Mouse (Mus musculus): ENCODE measurements around the gene Phf2. TPM values are rescaled to one million over a fixed set of nuclear protein-coding genes. Genes with fewer than 3 reads are reported as not detected.

Gene Phf2
- polyA plus RNA-seq, 1 experiment from 2014 or later: 10.7 TPM

DNA sequence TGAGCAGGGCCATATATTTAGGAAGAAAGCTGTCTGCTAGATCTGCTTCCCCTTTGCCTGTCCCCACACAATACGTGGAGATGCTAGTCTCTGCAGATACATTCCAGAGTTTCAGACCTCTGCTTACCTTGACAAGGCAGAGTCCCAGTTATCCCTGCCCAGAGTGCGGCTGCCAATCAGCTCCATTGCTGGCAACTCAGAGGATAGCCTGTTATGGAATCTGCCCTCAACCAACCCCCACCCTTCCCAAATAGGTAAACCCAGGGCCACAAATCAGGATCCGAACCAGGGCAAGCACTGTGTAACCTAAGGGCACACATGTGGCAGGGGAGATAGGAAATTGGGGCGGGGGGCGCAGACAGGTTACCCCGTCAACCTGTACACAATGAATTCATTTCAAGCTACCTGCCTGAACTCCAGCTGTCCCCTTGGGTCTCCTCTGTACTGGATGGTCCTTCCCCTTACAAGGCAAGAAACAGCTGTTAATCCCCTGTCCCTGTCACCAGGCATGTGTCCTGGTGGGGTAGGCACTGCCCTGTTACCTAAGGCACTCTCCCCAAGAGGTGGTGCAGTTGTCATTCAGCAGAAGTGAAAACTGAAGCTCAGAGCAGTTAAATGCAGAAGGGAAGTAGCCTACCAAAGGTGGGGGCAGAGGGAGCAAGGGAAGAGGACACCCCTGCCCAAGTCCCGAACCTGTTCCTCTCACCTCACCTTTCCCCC, 1.1 kb upstream of the Phf2 start:
- Histone ChIP-seq H3K4me2 (replicated peaks) (peak overlapping the region; percentile 86), H3K27ac (peak overlapping the region; percentile 88), H3K9me3 (no peaks in the 10 kb centered on the region), H3K4me1 (peaks cover 42% of the 10 kb centered on the region), H3K36me3 (peaks cover 12% of the 10 kb centered on the region), H3K9ac (peak overlapping the region; percentile 99), H3K4me3 (peak overlapping the region; percentile 95), H3K27me3 (no peaks in the 10 kb centered on the region)
- 59% methylated on average over 7 of the region's 7 CpGs for WGBS
- ATAC-seq (ENCODE audit: low FRiP score, low read depth): no peak

- Histone ChIP-seq H3K36me3 (peaks cover 3% of the 10 kb centered on the region; the same call in 1 of the 2 replicates), H3K27ac (peak overlapping the region; percentile 91), H3K4me3 (peak overlapping the region; percentile 95), H3K9ac (peak overlapping the region; percentile 99), H3K4me2 (replicated peaks) (peak overlapping the region; percentile 91), H3K9me3 (no peaks in the 10 kb centered on the region), H3K4me1 (peaks cover 56% of the 10 kb centered on the region), H3K27me3 (no peaks in the 10 kb centered on the region)
- peak; percentile 38 for ATAC-seq (ENCODE audit: low FRiP score, low read depth)
- under 1% methylated on average over 64 of the region's 102 CpGs for WGBS
These were observed 759 bp downstream of the Phf2 start for GRCm38 (mm10) chr13:48869950-48870770.

DNA sequence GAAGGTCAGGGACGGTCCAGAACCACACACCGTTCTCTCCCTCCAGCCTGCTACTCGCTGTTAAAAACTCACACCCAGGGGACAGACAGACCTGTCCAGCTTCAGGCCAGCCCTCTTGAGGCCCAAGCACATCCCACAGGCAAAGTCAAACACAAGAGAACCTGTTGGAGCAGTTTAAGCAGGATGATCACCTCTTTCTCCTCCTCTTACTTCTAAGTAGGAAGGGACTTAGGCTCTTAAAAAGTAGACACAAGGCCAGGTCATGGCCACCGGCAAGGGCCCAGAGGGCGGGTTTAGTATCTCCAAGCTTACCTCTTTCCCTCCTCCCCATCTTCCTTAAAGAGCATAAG, 1.3 kb downstream of the Phf2 start:
- Histone ChIP-seq H3K27me3 (no peaks in the 10 kb centered on the region), H3K9me3 (no peaks in the 10 kb centered on the region), H3K4me2 (replicated peaks) (peak overlapping the region; percentile 91), H3K4me1 (peaks cover 61% of the 10 kb centered on the region), H3K36me3 (no peaks in the 10 kb centered on the region; the same call in 1 of the 2 replicates), H3K27ac (peak overlapping the region; percentile 91), H3K4me3 (peak overlapping the region; percentile 95), H3K9ac (peak overlapping the region; percentile 99)
- ATAC-seq (ENCODE audit: low FRiP score, low read depth): no peak
- WGBS: 12% methylated on average over 5 of the region's 5 CpGs

DNA sequence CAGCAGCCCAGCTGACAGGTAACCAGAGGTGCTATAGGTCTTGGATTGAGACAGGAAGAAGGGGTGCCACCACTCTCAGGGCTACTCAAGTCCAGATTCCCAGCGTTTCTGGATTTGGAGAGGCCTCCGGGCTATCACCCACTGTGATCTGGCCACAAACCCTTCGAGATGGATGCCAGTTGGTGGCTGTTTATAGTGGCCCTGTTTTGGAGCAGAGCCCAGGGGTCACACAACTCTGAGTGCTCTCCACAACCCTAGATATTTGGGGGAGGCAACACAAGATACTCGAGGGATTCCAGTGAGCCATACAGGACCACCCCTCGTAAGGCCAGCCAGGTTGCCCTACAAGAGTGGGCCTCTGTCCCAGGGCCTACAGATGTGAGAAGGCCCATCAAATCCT, 1.8 kb downstream of the Phf2 start:
- peak overlapping the region; percentile 91; the same call in 1 of the 2 replicates for H3K27ac ChIP-seq
- H3K36me3 ChIP-seq: no peaks in the 10 kb centered on the region; the same call in 1 of the 2 replicates
- peak overlapping the region; percentile 99 for H3K9ac ChIP-seq
- H3K4me3 ChIP-seq: peak overlapping the region; percentile 95
- H3K4me1 ChIP-seq: peaks cover 66% of the 10 kb centered on the region
- no peaks in the 10 kb centered on the region for H3K27me3 ChIP-seq
- H3K4me2 ChIP-seq (replicated peaks): peak overlapping the region; percentile 91
- ATAC-seq (ENCODE audit: low FRiP score, low read depth): no peak
- WGBS: 17% methylated on average over 5 of the region's 5 CpGs
- no peaks in the 10 kb centered on the region for H3K9me3 ChIP-seq

DNA sequence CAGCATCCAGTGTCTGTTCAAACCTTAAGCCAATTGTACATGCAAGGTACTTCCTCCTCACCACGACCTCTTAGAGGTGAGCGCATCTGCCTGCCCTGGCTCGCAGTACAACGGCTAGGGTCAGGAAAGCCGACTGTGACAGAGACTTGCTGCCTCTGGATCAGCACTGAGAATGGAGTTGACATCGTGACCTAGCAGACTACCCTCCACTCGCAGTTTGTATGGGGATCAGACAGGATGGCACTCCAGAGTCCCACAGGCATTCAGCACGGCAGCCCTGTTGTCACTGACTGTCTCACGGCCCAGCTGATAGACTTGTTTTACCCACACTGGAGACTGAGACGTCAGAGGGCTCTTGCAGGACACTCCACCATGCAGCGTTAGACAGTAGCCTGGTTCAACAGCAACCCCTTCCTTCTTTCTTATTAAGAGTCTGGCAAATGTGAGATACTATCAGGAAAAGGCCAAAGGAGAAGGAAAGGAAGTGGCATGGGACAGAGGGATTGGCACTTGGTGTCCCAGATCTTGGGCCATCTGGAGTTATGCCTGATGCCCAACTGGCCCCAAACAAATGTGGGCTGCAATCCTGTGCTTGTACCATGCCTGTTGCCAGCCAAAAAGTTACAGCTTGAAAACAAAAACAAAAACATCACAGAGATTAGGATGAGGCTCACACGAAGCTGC, 6.1 kb downstream of the Phf2 start:
- H3K36me3 ChIP-seq: peaks cover 4% of the 10 kb centered on the region; the same call in 1 of the 2 replicates
- WGBS: 75% methylated on average over 12 of the region's 12 CpGs

DNA sequence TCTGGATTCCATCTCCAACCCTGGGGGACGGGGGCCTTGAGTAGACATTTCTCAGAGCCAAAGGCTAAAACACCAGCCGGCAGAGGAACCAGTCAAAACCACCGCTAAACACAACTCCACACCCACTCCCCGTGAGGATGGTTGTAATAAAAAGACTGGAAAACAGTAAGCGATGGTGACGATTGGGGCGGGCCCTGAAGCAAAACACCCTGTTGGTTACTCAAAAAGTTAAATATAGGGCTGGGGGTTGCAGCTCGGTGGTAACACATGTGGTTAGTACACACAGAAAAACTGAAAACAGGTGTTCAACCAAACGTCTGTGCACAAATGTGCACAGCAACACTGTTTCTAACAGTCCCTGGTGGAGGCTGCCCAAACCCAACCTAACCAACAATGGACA, 7.4 kb downstream of the Phf2 start:
- ATAC-seq (ENCODE audit: low FRiP score, low read depth): peak; percentile 58; the same call in 1 of the 2 replicates
- Histone ChIP-seq H3K4me3 (no peak overlapping the region), H3K36me3 (peaks cover 4% of the 10 kb centered on the region; the same call in 1 of the 2 replicates), H3K9me3 (no peaks in the 10 kb centered on the region), H3K4me2 (replicated peaks) (peak overlapping the region; percentile 35), H3K4me1 (peaks cover 67% of the 10 kb centered on the region), H3K27ac (peak overlapping the region; percentile 52; the same call in 1 of the 2 replicates), H3K27me3 (no peaks in the 10 kb centered on the region), H3K9ac (no peak overlapping the region)
- WGBS: 20% methylated on average over 9 of the region's 9 CpGs

More for the DNA sequence above, 6.1 kb downstream of the Phf2 start:
- H3K27me3 ChIP-seq: no peaks in the 10 kb centered on the region
- peak overlapping the region; percentile 22; the same call in 1 of the 2 replicates for H3K27ac ChIP-seq
- H3K4me1 ChIP-seq: peaks cover 67% of the 10 kb centered on the region
- no peak for ATAC-seq (ENCODE audit: low FRiP score, low read depth)
- no peaks in the 10 kb centered on the region for H3K9me3 ChIP-seq
- no peak overlapping the region for H3K9ac ChIP-seq
- H3K4me3 ChIP-seq: no peak overlapping the region
- H3K4me2 ChIP-seq (replicated peaks): no peak overlapping the region

DNA sequence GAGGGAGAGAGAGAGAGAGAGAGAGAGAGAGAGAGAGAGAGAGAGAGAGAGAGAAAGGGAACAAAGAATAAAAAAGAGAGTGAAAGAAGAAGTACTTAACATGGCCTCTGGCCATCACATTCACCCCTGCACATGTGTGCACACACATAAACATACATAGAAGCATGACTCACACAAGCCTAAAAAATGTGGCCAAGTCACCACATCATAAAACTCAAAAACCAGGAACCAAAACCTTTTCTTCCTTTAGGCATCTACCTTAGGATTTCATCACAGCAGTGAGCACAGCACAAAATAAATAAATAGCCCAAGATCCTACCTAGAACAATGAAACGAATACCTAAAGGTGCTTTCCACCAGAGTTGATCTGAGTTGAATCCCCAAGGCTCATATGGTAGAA, 9.0 kb downstream of the Phf2 start:
- no peaks in the 10 kb centered on the region for H3K9me3 ChIP-seq
- H3K4me1 ChIP-seq: peaks cover 67% of the 10 kb centered on the region
- H3K36me3 ChIP-seq: peaks cover 4% of the 10 kb centered on the region; the same call in 1 of the 2 replicates
- H3K27me3 ChIP-seq: no peaks in the 10 kb centered on the region
- no peak overlapping the region for H3K9ac ChIP-seq
- no peak for ATAC-seq (ENCODE audit: low FRiP score, low read depth)
- no peak overlapping the region for H3K4me3 ChIP-seq
- 91% methylated on average over 1 of the region's 1 CpGs for WGBS
- no peak overlapping the region for H3K27ac ChIP-seq
- no peak overlapping the region for H3K4me2 ChIP-seq (replicated peaks)

GRCm38 (mm10) chr13:48858779-48859178, 12.1 kb downstream of the Phf2 start:
- WGBS: 72% methylated on average over 4 of the region's 4 CpGs
- Histone ChIP-seq H3K4me2 (replicated peaks) (no peak overlapping the region), H3K4me1 (peaks cover 62% of the 10 kb centered on the region)

GRCm38 (mm10) chr13:48858054-48858453, 12.9 kb downstream of the Phf2 start:
- H3K27ac ChIP-seq: peak overlapping the region; percentile 39; the same call in 1 of the 2 replicates
- H3K4me3 ChIP-seq: no peak overlapping the region
- no peaks in the 10 kb centered on the region for H3K27me3 ChIP-seq
- H3K9ac ChIP-seq: no peak overlapping the region
- peaks cover 4% of the 10 kb centered on the region; the same call in 1 of the 2 replicates for H3K36me3 ChIP-seq
- H3K4me1 ChIP-seq: peaks cover 61% of the 10 kb centered on the region
- no peak for ATAC-seq (ENCODE audit: low FRiP score, low read depth)
- no peak overlapping the region for H3K4me2 ChIP-seq (replicated peaks)
- no peaks in the 10 kb centered on the region for H3K9me3 ChIP-seq
- 62% methylated on average over 6 of the region's 6 CpGs for WGBS

More at GRCm38 (mm10) chr13:48858779-48859178, 12.1 kb downstream of the Phf2 start:
- no peaks in the 10 kb centered on the region for H3K9me3 ChIP-seq
- no peak for ATAC-seq (ENCODE audit: low FRiP score, low read depth)
- H3K4me3 ChIP-seq: no peak overlapping the region
- H3K9ac ChIP-seq: 0 out of 2 replicates have a peak overlapping the region, but pooled peaks have one; percentile 0
- no peaks in the 10 kb centered on the region for H3K27me3 ChIP-seq
- H3K27ac ChIP-seq: no peak overlapping the region
- H3K36me3 ChIP-seq: peaks cover 4% of the 10 kb centered on the region; the same call in 1 of the 2 replicates

DNA sequence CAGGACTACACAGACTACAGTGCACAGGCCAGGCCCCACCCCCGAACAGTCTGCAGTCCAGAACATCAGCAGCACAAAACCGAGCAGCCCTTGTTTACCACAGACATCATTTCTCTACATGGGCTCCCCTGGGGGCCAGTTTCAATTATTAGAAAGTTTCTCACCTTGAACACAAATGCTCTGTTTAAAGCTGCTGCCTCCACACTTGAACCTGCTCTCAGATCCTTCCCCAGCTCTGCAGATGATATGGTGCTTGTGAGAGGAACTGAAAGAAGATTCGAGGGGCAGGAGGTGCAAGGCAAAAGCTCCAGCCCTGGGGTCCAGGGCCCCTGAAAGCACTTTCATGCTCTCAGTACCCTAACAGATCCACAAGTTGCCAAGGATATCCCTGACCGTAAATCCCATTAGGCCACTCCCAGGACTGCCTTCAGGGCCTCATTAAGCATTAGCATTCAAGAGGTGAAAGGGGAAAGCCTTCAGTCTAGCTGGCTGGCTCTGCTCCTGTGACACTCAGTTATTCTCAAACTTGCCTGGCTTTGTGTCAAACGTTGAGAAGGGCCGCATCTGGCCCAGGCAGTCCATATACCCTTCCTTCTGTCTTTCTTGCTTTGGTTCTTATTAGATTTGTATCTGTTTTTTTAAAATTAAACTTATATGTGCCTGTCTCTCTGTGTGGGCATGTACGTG, 13.5 kb downstream of the Phf2 start:
- ATAC-seq (ENCODE audit: low FRiP score, low read depth): 0 out of 2 replicates have a peak, but pooled peaks have one; percentile 33
- no peak overlapping the region for H3K4me3 ChIP-seq
- 34% methylated on average over 7 of the region's 7 CpGs for WGBS
- H3K27ac ChIP-seq: peak overlapping the region; percentile 39; the same call in 1 of the 2 replicates
- H3K4me1 ChIP-seq: peaks cover 60% of the 10 kb centered on the region
- H3K9me3 ChIP-seq: no peaks in the 10 kb centered on the region
- peaks cover 4% of the 10 kb centered on the region; the same call in 1 of the 2 replicates for H3K36me3 ChIP-seq
- H3K27me3 ChIP-seq: no peaks in the 10 kb centered on the region
- no peak overlapping the region for H3K4me2 ChIP-seq (replicated peaks)
- H3K9ac ChIP-seq: peak overlapping the region; percentile 25

DNA sequence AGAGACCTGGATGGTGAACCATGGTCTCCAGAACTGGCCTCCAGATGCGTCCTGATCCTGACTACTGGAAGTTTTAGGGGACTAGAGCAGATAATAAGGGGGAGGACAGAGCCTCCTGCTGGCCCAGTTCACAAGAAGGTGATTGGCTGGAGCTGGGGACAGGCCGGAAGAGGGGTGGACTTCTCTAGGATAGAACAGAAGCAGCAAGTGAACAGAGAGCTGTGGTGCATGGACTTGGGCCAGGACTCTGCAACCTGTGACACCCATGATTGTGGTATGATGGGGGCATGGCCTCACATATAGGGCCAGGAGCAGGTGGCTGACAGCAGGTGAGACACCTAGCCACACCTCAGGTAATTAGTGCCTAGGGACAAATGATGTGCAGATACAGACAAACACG, 17.0 kb downstream of the Phf2 start:
- Histone ChIP-seq H3K4me3 (no peak overlapping the region), H3K27me3 (no peaks in the 10 kb centered on the region), H3K27ac (no peak overlapping the region), H3K36me3 (no peaks in the 10 kb centered on the region; the same call in 1 of the 2 replicates), H3K4me2 (replicated peaks) (no peak overlapping the region), H3K9ac (no peak overlapping the region), H3K4me1 (peaks cover 75% of the 10 kb centered on the region), H3K9me3 (no peaks in the 10 kb centered on the region)
- ATAC-seq (ENCODE audit: low FRiP score, low read depth): no peak
- 59% methylated on average over 3 of the region's 3 CpGs for WGBS

Measured in limb, embryonic 13.5 days (tissue).